Mouse (Mus musculus) thymus, adult 18-20 months (tissue): ENCODE data around the gene Pycr1.
A peak's percentile ranks its signal among the peaks of the same experiment; 100 is the strongest.
"Not testable (repeated sequence)": the region's sequence is repeated elsewhere in the genome, so short reads cannot be mapped to it uniquely, and the experiment has no call there.

Experiments
- DNase-seq, 2 experiments: peaks; one replicate each; pipeline ENCODE4 v3.0.0; 2022; ENCODE audit warnings: mixed read lengths in 2 of 2

The Pycr1 gene

DNA sequence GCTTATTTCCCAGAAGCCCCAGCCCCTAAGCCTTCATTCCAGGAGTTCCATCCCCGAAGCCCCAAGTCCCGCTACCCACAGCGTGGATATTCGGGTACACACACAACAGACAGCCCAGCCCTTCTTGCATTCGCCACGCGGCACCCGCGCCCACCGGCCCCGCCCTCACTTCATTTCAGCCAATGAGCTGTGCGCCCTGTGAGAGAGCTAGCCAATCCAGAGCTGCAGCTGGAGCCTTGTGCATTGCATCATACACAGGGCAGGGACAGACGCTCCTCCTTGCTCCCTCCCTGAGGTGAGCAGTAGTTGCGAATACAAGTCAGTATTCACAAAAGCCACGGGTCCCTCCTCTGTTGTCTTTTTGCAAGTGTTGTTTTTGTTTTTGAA lies at the start of gene Pycr1:
Gene Pycr1, minus strand, starts transcription at position 169 of the 387 bp plus-strand sequence.
- DNase-seq: peak; percentile 91 to 92

DNA sequence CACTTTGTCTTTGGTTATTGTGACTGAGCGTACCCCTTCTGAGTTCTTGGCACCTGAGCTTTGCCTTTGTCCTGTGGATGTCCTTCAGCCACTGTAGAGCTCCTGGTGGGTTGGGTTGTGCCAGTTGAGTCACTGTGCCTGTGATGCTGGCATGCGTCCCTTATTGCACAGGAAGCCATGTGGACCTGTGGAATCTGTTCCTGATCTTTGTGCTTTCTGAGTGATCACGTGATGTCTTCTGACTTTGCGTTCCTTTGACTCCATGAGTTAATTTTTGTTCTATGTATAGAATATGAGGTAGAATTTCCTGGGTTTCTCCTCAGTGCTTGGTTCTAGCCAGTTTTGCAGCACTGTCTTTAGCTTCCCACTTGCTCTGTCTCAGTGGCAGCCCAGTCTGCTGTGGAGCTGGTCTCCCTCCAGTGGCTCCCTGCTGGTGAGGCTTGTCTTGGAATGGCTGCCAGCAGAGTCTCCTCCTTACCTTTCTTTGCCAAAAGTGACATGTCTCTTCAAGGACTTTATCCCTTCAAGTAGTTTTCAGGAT lies 49.0 kb upstream of the Pycr1 start:
- no peak for DNase-seq

DNA sequence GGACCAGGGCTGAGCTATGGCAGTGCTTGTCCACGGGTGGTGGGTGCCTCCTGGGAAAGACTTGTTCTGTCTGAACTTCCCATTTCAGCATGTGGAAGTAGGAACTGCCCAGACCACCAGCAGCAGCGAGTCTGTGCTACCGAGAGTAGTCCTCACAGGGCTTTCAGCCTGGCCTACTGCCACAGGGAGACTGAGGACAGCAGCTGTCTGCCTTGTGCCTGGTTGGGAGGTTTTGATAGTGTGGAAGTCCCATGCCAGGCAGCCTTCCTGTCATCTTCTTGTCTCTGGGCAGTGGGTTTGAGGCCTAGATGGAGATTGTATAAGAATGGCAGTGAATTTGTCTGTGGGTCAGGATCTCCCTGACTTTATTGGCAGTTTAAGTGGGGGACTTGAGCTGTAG lies 45.8 kb upstream of the Pycr1 start:
- DNase-seq: no peak

DNA sequence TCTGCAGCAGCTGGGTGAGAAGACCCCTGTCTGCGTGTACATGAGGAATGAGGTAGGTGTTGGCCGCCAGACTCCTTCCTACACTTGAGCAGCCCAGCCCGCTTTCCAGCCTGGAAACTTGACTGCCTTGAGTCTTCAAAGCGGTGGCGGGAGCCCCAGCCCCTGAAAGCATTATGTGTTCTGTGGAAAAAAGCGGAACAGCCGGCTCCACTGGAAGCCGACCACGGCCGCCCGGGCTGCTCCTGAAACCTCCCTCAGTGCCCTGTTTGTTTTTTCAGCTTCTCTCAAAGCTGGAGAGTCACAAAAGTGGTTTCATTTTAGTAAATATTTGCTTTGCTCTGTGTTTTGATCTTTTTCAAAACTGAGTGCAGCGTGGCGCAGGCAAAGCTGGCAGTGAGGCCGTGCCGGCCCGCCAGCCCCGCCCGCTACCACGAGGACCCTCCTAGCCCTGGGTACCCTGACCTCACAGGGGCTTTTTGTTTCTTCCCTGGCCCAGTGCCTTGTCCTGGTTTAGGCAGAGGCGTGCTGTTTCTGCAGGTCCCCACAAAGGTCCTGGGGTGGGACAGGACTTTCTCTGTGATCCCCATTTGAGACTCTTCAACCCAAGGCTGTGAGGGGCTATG lies 43.2 kb upstream of the Pycr1 start:
- DNase-seq: no peak

GRCm38 (mm10) chr11:120684660-120685059 lies 41.1 kb upstream of the Pycr1 start:
- no peak for DNase-seq

DNA sequence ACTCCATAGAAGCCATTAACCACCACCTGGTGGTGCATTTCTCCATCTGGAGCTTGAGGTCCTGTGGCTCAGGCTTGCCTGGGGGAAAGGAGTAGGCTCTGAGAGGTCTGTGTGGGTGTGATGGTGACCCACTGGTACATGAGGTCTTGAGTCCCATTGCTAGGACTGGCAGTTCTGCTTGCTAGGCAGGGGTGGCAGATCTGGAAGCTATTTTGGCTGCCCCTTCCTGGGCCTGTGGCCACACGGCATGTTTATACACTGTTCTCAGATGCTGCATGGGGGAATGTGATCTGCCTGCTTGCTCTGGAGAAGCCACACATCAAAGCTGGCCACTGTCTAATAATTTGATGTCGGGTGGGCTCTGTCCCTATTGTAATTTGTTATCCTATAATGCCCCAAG lies 40.5 kb upstream of the Pycr1 start:
- no peak for DNase-seq

- no peak for DNase-seq
These were observed 40.0 kb upstream of the Pycr1 start for GRCm38 (mm10) chr11:120683536-120683935.

GRCm38 (mm10) chr11:120682683-120683082 lies 39.1 kb upstream of the Pycr1 start:
- DNase-seq: no peak

DNA sequence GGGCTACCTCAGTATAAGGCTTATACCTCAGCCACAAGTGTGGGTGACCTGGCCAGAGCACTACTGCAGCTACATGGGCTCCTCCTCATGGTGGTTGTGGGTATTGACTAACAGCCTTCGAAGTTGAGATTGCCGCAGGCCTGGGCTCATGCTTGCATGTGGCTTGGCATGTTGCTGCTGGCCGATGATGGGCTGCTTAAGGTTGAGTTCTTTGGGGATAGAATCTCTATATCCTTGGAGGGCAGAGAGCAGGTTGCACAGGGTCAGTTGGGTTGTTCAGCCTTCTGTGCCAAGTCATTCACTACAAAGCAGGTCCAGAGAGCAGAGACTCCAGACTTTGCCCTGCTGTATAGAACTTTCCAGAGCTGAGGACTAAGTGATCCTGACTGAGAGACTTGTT lies 36.3 kb upstream of the Pycr1 start:
- DNase-seq: no peak

GRCm38 (mm10) chr11:120676951-120677350 lies 33.4 kb upstream of the Pycr1 start:
- DNase-seq: no peak

DNA sequence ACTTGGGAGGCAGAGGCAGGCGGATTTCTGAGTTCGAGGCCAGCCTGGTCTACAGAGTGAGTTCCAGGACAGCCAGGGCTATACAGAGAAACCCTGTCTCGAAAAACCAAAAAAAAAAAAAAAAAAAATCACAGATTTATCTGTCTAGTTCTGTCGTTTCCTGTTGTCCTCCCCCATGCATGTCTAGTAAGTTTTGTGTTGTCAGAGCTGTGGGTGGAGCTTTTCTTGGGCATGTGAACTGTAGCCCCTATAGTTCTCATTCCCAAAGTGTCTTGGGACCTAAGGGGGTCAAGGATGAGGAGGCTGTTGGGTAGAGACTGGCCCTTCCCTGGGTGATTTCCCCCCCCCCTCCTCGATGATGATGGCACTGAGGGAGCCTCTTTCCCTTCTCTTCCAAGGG lies 32.3 kb upstream of the Pycr1 start:
- not testable (repeated sequence) for DNase-seq

DNA sequence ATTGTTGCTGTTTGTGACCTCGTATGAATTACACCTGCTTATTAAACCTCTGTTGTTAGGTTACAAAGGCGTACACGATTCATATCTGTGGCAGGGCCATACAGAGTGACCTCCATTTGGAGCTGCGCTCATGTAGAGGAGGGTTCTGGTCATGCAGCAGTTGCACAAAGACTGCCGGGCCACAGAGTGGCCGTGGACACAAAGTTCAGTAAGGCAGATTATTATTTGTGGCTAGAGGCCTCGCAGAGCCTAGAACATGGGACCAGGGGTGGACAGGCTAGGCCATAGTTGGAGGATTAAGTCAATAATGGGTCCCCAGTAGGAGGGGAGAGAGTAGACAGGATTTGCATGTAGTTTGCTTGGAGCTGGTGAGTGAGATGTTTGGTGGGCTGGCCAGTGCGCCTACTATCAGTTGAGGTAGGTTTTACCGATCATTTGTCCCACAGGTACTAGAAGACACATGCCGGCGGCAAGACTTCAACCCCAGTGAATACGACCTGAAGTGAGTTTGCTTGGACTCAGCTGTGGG lies 30.1 kb upstream of the Pycr1 start:
- no peak for DNase-seq

GRCm38 (mm10) chr11:120672687-120673593 lies 29.4 kb upstream of the Pycr1 start, which contains the start of gene Aspscr1:
Gene Aspscr1, plus strand, starts transcription at chr11:120672973.
- DNase-seq: peak; percentile 92

DNA sequence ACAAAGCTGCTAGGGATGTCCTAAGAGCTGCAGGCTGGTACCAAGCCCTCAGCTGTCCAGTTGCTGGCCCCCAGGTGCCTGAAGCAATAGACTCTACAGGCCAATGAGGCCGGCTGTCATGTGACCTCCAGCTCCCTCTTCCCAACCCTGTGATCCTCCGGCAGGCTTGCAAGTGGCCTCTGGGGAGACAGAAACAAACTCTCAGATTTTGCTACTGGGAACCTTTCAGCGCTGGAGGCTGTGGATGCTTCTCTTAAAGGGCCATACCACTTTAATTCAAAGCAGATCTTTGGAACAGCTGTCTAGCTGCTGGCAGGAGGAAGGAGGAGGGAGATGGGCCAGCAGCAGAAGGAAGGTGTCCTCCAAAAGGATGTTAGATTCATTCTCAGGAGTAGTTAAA lies 23.0 kb upstream of the Pycr1 start:
- DNase-seq: no peak

DNA sequence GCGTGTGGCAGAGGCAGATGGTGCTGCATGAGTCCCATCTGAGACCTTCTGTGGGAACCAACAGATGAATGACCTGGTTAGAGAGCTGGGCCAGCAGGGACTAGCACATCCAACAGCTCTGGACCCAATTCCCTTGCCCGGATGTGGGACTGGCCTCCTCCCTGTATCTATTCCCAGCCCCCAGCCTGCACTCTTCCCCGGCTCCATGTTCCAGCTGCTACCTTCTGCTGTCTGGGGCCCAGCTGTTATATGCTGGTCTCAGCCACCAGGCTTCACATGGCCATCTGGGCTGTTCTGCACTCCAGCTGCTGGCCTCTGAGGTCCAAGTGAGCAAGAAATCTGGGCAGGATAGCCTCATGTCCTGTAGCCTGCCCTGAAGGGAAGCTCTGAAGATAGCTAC lies 21.8 kb upstream of the Pycr1 start:
- no peak for DNase-seq

DNA sequence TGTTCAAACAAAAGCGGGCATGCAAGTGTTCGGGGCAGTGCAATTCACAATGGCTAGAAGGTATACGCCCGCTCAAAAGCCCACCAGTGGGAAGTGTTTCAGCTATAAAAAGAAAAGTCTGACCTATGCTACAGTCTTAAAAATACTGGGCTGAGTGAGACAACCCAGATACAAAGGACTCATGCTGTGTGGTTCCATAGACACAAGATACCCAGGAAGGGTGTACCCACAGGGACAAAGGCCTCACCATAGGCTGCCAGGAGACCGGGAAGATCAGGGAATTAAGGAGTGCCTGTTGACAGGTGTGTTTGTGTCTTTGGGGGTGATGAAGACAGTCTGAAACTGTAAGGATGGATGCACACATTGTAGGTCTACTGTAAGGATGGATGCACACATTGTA lies 20.1 kb upstream of the Pycr1 start:
- no peak for DNase-seq

- DNase-seq: no peak
These were observed 19.2 kb upstream of the Pycr1 start for GRCm38 (mm10) chr11:120662759-120663158.

DNA sequence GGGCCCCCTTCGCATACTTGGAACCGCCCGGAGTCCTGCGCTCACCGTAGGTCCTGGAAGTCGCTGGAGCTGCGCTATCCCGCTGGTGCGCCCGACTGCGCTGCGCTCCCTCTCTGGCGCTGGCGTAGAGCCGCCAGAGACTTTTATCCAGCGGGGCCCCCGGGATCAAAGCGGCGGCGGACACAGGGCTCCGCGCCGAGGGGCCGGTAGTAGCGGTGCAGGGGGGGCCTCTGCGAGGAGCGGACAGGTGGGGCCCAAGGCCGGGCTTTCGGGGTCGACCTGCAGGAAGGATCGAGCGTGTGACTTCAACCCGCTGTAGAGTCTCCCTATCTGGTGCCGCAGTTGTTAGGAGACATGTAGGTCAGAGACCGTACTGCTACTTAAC lies 17.5 kb upstream of the Pycr1 start, which contains the start of gene Notum:
Gene Notum, minus strand, starts transcription at position 100 of the 385 bp plus-strand sequence.
- DNase-seq: no peak

GRCm38 (mm10) chr11:120660301-120661075 lies 16.9 kb upstream of the Pycr1 start:
- no peak for DNase-seq

DNA sequence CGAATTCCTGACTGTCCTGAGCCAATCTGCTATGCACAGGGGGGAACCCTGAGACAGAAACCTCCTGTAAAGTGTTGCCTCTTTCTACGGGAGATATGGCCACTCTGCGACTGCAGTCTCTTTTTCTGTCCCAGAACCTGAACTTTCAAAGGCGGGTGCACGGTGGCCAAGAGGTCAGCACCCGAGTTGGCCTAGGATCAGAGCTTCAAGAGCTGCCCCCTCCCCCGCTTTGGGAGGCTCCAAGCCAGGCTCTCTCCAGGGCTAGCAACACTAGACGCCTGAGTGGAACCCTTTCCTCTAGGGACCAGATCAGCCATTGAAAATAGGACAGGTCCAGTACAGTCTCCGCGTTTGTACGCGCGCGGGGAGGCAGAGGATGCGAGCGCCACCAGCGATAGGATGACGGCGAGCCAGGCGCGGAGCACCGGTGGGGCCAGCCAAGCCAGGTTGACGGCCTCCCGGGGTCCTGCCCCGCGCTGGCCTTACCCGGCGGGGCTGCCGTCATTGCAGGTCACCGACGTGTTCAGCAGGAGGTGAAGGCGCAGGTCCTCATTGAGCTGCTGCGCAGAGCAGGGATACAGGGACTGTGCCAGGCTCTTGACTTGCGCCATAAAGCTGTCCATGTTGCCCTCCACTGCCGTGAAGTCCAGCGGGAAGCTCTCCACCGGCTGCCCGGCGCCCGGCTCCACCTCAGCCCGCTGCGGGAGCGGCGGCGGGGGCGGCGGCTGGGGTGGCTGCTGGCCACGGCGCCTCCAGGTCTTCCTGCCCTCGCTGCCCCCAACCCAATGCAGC lies 16.1 kb upstream of the Pycr1 start:
- no peak for DNase-seq

- peak; percentile 62 to 70 for DNase-seq
These were observed 15.4 kb upstream of the Pycr1 start for GRCm38 (mm10) chr11:120658876-120659410.

DNA sequence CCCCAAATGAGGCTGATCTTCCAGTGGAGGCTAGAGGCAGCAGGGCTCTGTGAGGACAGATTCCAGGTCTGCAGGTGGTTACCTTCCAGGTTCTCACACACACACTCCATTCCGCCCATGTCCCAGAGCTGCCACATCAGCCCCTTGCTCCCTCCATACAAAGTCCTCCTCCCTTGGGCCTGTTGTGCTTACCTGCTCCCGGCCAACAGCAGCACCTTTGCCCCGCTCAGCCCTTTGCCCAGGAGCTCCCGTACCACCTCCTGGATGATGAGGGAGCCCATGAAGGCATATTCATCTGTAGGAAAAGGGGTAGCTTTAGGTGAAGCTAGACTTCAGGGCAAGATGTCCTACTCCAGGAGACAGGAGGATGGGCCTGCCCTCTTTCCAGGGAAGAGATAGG lies 13.7 kb upstream of the Pycr1 start:
- no peak for DNase-seq
